Mouse (Mus musculus): Measurements from ENCODE around the gene Dusp10. TPM values are rescaled to one million over a fixed set of nuclear protein-coding genes. Genes with fewer than 3 reads are reported as not detected.

Dusp10 gene
- polyA plus RNA-seq (2016; fragmentation: Nextera tagmentation; extraction: Ambion mirVana): 6.7 and 6.8 TPM in 2 replicates

- 89% methylated on average over 4 of the region's 4 CpGs for WGBS
- no peak for DNase-seq (ENCODE audit: low spot score)
- H3K36me3 ChIP-seq: no peaks in the 10 kb centered on the region
- H3K9me3 ChIP-seq: no peaks in the 10 kb centered on the region
- no peaks in the 10 kb centered on the region for H3K4me1 ChIP-seq (replicated peaks)
- no peaks in the 10 kb centered on the region for H3K27me3 ChIP-seq (ENCODE audit: insufficient read depth, poor library complexity, severe bottlenecking)
- no peak within 1 kb of the TSS for H3K27ac ChIP-seq
- H3K4me3 ChIP-seq: no peak within 1 kb of the TSS
Observed at GRCm38 (mm10) chr1:184013106-184013505, at the start of gene Dusp10. Gene Dusp10 (plus strand): TSS chr1:184013302.

DNA sequence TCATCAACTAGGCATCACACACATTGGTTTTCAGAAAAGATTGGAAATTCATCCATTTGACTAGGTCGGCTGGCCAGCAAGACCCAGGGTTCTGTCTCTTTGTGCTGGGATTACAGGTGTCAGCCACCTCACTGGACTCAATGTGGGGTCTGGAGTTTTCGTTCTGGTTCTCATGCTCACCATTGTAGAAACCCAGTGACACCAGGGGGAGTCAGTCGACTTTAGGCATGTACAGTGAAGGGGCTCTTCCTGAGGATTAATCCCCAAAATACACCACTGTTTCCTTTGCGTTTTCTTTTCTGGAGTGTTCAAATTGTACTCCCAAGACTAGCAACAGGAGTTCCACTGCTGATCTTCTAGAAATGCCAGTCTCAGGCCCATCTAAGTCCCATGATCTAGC, 47.8 kb upstream of the Dusp10 start:
- Histone ChIP-seq H3K27ac (no peak overlapping the region), H3K4me3 (no peak overlapping the region), H3K27me3 (ENCODE audit: insufficient read depth, poor library complexity, severe bottlenecking) (no peaks in the 10 kb centered on the region), H3K9me3 (no peaks in the 10 kb centered on the region), H3K4me1 (replicated peaks) (no peaks in the 10 kb centered on the region), H3K36me3 (no peaks in the 10 kb centered on the region)
- WGBS: 87% methylated on average over 4 of the region's 4 CpGs
- DNase-seq (ENCODE audit: low spot score): no peak

- Histone ChIP-seq H3K36me3 (no peaks in the 10 kb centered on the region), H3K27ac (no peak overlapping the region), H3K27me3 (ENCODE audit: insufficient read depth, poor library complexity, severe bottlenecking) (no peaks in the 10 kb centered on the region), H3K4me1 (replicated peaks) (no peaks in the 10 kb centered on the region), H3K9me3 (no peaks in the 10 kb centered on the region), H3K4me3 (no peak overlapping the region)
- DNase-seq (ENCODE audit: low spot score): no peak
- WGBS: 89% methylated on average over 1 of the region's 1 CpGs
Observed at GRCm38 (mm10) chr1:183969265-183969664, 43.8 kb upstream of the Dusp10 start.

GRCm38 (mm10) chr1:183979814-183980243, 33.3 kb upstream of the Dusp10 start:
- Histone ChIP-seq H3K9me3 (no peaks in the 10 kb centered on the region), H3K4me1 (replicated peaks) (no peaks in the 10 kb centered on the region), H3K36me3 (no peaks in the 10 kb centered on the region), H3K4me3 (no peak overlapping the region), H3K27me3 (ENCODE audit: insufficient read depth, poor library complexity, severe bottlenecking) (no peaks in the 10 kb centered on the region), H3K27ac (no peak overlapping the region)
- WGBS: 89% methylated on average over 9 of the region's 9 CpGs
- DNase-seq (ENCODE audit: low spot score): no peak

- H3K27ac ChIP-seq: no peak overlapping the region
- WGBS: 85% methylated on average over 13 of the region's 13 CpGs
- H3K36me3 ChIP-seq: no peaks in the 10 kb centered on the region
- H3K27me3 ChIP-seq (ENCODE audit: insufficient read depth, poor library complexity, severe bottlenecking): no peaks in the 10 kb centered on the region
- DNase-seq (ENCODE audit: low spot score): no peak
- no peak overlapping the region for H3K4me3 ChIP-seq
- H3K4me1 ChIP-seq (replicated peaks): no peaks in the 10 kb centered on the region
- H3K9me3 ChIP-seq: no peaks in the 10 kb centered on the region
Observed at GRCm38 (mm10) chr1:183982108-183982507, 31.0 kb upstream of the Dusp10 start.

GRCm38 (mm10) chr1:183987711-183988245, 25.3 kb upstream of the Dusp10 start:
- WGBS: 97% methylated on average over 7 of the region's 7 CpGs
- no peaks in the 10 kb centered on the region for H3K36me3 ChIP-seq
- no peak for DNase-seq (ENCODE audit: low spot score)
- H3K27me3 ChIP-seq (ENCODE audit: insufficient read depth, poor library complexity, severe bottlenecking): no peaks in the 10 kb centered on the region
- no peak overlapping the region for H3K27ac ChIP-seq
- no peaks in the 10 kb centered on the region for H3K4me1 ChIP-seq (replicated peaks)
- H3K9me3 ChIP-seq: no peaks in the 10 kb centered on the region
- no peak overlapping the region for H3K4me3 ChIP-seq

- no peaks in the 10 kb centered on the region for H3K27me3 ChIP-seq (ENCODE audit: insufficient read depth, poor library complexity, severe bottlenecking)
- H3K9me3 ChIP-seq: no peaks in the 10 kb centered on the region
- no peak for DNase-seq (ENCODE audit: low spot score)
- 85% methylated on average over 2 of the region's 2 CpGs for WGBS
- no peak overlapping the region for H3K4me3 ChIP-seq
- H3K27ac ChIP-seq: no peak overlapping the region
- H3K36me3 ChIP-seq: no peaks in the 10 kb centered on the region
- H3K4me1 ChIP-seq (replicated peaks): no peaks in the 10 kb centered on the region
Observed at GRCm38 (mm10) chr1:183991921-183992320, 21.2 kb upstream of the Dusp10 start.

GRCm38 (mm10) chr1:183997207-183997606, 15.9 kb upstream of the Dusp10 start:
- Histone ChIP-seq H3K4me3 (no peak overlapping the region), H3K27ac (no peak overlapping the region), H3K9me3 (no peaks in the 10 kb centered on the region), H3K27me3 (ENCODE audit: insufficient read depth, poor library complexity, severe bottlenecking) (no peaks in the 10 kb centered on the region), H3K4me1 (replicated peaks) (no peaks in the 10 kb centered on the region), H3K36me3 (no peaks in the 10 kb centered on the region)
- WGBS: 74% methylated on average over 2 of the region's 2 CpGs
- DNase-seq (ENCODE audit: low spot score): no peak

- no peaks in the 10 kb centered on the region for H3K36me3 ChIP-seq
- H3K4me3 ChIP-seq: no peak overlapping the region
- H3K27me3 ChIP-seq (ENCODE audit: insufficient read depth, poor library complexity, severe bottlenecking): no peaks in the 10 kb centered on the region
- H3K4me1 ChIP-seq (replicated peaks): peaks cover 4% of the 10 kb centered on the region; the same call in 1 of the 2 replicates
- WGBS: 97% methylated on average over 2 of the region's 2 CpGs
- H3K9me3 ChIP-seq: no peaks in the 10 kb centered on the region
- H3K27ac ChIP-seq: no peak overlapping the region
- DNase-seq (ENCODE audit: low spot score): no peak
Observed at GRCm38 (mm10) chr1:184002470-184002869, 10.6 kb upstream of the Dusp10 start.

DNA sequence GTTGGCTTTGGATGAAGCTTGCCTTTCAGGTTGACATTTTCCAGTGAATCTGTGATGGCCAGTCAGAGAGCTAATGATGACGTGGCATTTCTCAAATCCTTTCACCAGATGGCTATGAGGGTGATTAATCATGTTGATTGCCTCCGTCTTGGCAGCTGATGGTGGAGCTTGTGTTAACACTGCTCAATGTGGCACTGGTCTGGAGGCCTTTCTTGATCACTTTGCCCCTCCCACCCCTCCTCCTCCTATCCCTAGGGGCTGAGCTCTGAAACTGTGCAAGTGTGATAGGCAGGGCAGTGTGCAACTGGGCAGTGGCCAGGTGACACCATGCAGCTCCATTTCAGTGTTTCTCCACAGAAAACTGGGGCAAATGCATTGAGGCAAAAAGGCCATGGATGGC, 8.8 kb upstream of the Dusp10 start:
- H3K27me3 ChIP-seq (ENCODE audit: insufficient read depth, poor library complexity, severe bottlenecking): no peaks in the 10 kb centered on the region
- no peak for DNase-seq (ENCODE audit: low spot score)
- 69% methylated on average over 2 of the region's 2 CpGs for WGBS
- no peak overlapping the region for H3K27ac ChIP-seq
- H3K4me1 ChIP-seq (replicated peaks): peaks cover 4% of the 10 kb centered on the region; the same call in 1 of the 2 replicates
- no peaks in the 10 kb centered on the region for H3K9me3 ChIP-seq
- no peaks in the 10 kb centered on the region for H3K36me3 ChIP-seq
- no peak overlapping the region for H3K4me3 ChIP-seq

DNA sequence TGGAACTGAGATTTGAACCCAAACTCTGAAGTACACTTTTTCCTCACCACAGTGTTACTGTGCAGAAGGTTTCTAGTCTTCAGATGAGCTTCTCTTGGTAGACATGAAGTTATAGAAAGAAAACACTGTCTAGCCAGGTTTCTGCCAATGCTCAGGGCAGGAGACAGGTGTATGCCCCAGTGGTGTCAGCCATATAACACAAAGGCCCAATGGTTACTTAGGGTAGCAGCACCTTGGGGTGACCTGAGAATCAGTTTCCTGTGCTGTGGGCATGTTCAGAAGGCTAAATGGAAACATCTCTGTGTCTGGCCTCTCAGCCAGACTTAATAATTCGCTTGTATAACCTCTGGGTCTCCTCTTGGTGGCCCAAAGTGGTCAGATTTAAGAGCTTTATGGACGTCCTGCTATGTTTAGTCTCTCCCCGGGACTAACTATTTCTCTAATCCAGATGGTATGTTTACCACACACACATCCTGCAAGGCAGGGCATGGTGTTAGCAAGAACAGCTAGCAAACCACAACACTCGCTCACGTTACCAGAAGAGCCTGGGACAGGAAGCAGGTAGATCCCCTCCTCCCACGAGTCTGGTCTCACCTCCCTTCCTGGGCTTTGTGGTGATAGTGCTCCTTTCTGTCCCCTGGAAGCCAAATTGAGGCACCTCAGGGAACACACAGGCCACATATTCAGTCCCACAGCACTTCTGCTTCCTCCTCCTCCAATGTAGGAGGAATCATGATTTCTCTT, 7.6 kb upstream of the Dusp10 start:
- Histone ChIP-seq H3K27ac (no peak overlapping the region), H3K27me3 (ENCODE audit: insufficient read depth, poor library complexity, severe bottlenecking) (no peaks in the 10 kb centered on the region), H3K9me3 (no peaks in the 10 kb centered on the region), H3K4me3 (no peak overlapping the region), H3K4me1 (replicated peaks) (peaks cover 4% of the 10 kb centered on the region; the same call in 1 of the 2 replicates), H3K36me3 (no peaks in the 10 kb centered on the region)
- no peak for DNase-seq (ENCODE audit: low spot score)
- 72% methylated on average over 6 of the region's 6 CpGs for WGBS

- H3K36me3 ChIP-seq: no peaks in the 10 kb centered on the region
- no peaks in the 10 kb centered on the region for H3K9me3 ChIP-seq
- no peaks in the 10 kb centered on the region for H3K27me3 ChIP-seq (ENCODE audit: insufficient read depth, poor library complexity, severe bottlenecking)
- no peak overlapping the region for H3K4me3 ChIP-seq
- H3K27ac ChIP-seq: no peak overlapping the region
- H3K4me1 ChIP-seq (replicated peaks): peaks cover 4% of the 10 kb centered on the region; the same call in 1 of the 2 replicates
- no peak for DNase-seq (ENCODE audit: low spot score)
Observed at GRCm38 (mm10) chr1:184006086-184006485, 7.0 kb upstream of the Dusp10 start.

- WGBS: 94% methylated on average over 6 of the region's 6 CpGs
- peaks cover under 1% of the 10 kb centered on the region; the same call in 1 of the 2 replicates for H3K4me1 ChIP-seq (replicated peaks)
- DNase-seq (ENCODE audit: low spot score): no peak
- no peak overlapping the region for H3K4me3 ChIP-seq
- H3K9me3 ChIP-seq: no peaks in the 10 kb centered on the region
- H3K36me3 ChIP-seq: no peaks in the 10 kb centered on the region
- H3K27ac ChIP-seq: no peak overlapping the region
- H3K27me3 ChIP-seq (ENCODE audit: insufficient read depth, poor library complexity, severe bottlenecking): no peaks in the 10 kb centered on the region
Observed at GRCm38 (mm10) chr1:184011311-184011710, 1.8 kb upstream of the Dusp10 start.
